Comparison of ENCODE assay signal across 9 mouse cellular contexts in the genomic region with DNA sequence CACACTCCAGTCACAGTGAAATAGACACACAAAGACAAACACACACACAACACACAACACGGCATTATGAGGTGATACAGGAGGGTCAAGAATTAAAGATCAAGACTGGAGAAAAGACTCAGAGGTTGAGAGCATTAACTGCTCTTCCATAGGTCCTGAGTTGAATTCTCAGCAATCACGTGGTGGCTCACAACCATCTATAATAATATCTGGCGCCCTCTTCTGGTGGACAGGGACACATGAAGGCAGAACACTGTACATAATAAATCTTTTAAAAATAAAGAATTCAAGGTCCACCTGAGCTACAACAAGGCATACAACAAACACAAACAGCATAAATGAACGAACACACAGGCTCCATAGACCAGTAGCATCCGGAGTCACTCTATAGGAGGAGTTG. TPM values are rescaled to one million over a fixed set of nuclear protein-coding genes. Genes with fewer than 3 reads are reported as not detected.
A peak's percentile ranks its signal among the peaks of the same experiment; 100 is the strongest.
DNase-seq lines count a peak whose midpoint lies in the region; ATAC-seq and TF ChIP-seq lines count a peak whose summit lies in the region.
"Had no signal": no experiment of that assay in that cellular context is flagged by ENCODE, and none has a peak within 500 bp of the region (broad histone marks: within the 10 kb centered on the region; RNA-seq: fewer than 3 reads in every experiment).

No protein-coding gene starts in this region.

- no peak overlapping the region for H3K4me2 ChIP-seq in forebrain, embryonic 13.5 days
- H3K4me2 ChIP-seq in liver, embryonic 15.5 days, result no peak overlapping the region
- H3K4me2 ChIP-seq: limb, embryonic 13.5 days had no signal

- H3K9me3 ChIP-seq in forebrain, embryonic 13.5 days (replicated peaks), result no peaks in the 10 kb centered on the region; the same call in 1 of the 2 replicates
- H3K9me3 ChIP-seq in liver, embryonic 15.5 days (replicated peaks), result no peaks in the 10 kb centered on the region
- H3K9me3 ChIP-seq: limb, embryonic 13.5 days had no signal

- WGBS in forebrain, embryonic 13.5 days, result 32% methylated on average over 5 of the region's 5 CpGs
- WGBS in liver, embryonic 15.5 days (ENCODE audit: insufficient replicate concordance), result 21% methylated on average over 5 of the region's 5 CpGs

- ATAC-seq in CD4-positive, CD25-positive, alpha-beta regulatory T cell, adult 4 months, result peak; percentile 72
- ATAC-seq in forebrain, embryonic 13.5 days, result peak; percentile 48
- peak; percentile 28; the same call in 1 of the 2 replicates for ATAC-seq in liver, embryonic 15.5 days (ENCODE audit: insufficient read depth)

- no peak overlapping the region for H3K27ac ChIP-seq in gastrocnemius, adult 2 months
- H3K27ac ChIP-seq in forebrain, embryonic 13.5 days, result no peak overlapping the region
- H3K27ac ChIP-seq in liver, embryonic 15.5 days (replicated peaks), result no peak overlapping the region
- H3K27ac ChIP-seq: limb, embryonic 13.5 days had no signal

- DNase-seq in gastrocnemius, adult 2 months, result no peak
- DNase-seq in gastrocnemius, postnatal 36 days, result no peak
- DNase-seq in retina, embryonic 14.5 days (ENCODE audit: low spot score), result peak; percentile 62
- DNase-seq in left cerebral cortex, adult 18-20 months (ENCODE audit: low spot score in 2 of 2), result no peak
- no peak for DNase-seq in layer of hippocampus, postnatal 10 days (ENCODE audit: low spot score in 2 of 2)

- H3K4me1 ChIP-seq in forebrain, embryonic 13.5 days, result no peaks in the 10 kb centered on the region
- peaks cover 5% of the 10 kb centered on the region; the same call in 1 of the 2 replicates for H3K4me1 ChIP-seq in liver, embryonic 15.5 days (replicated peaks)

- no peak overlapping the region for H3K4me3 ChIP-seq in gastrocnemius, adult 2 months
- H3K4me3 ChIP-seq in forebrain, embryonic 13.5 days, result no peak overlapping the region
- no peak overlapping the region for H3K4me3 ChIP-seq in liver, embryonic 15.5 days (replicated peaks)
- H3K4me3 ChIP-seq: limb, embryonic 13.5 days had no signal

- no peak overlapping the region for H3K9ac ChIP-seq in forebrain, embryonic 13.5 days
- H3K9ac ChIP-seq in liver, embryonic 15.5 days, result no peak overlapping the region
- H3K9ac ChIP-seq: limb, embryonic 13.5 days had no signal

- H3K27me3 ChIP-seq in forebrain, embryonic 13.5 days, result peaks cover 13% of the 10 kb centered on the region; the same call in 1 of the 2 replicates
- H3K27me3 ChIP-seq in liver, embryonic 15.5 days, result 0 out of 2 replicates have a peak, but pooled peaks cover 7% of the 10 kb centered on the region

- peak; percentile 33 for TF ChIP-seq CTCF in gastrocnemius, adult 2 months (IDR thresholded peaks at IDR 0.05)

- intact Hi-C loops in gastrocnemius, adult 2 months (cut with DNase I), result loop anchor here (2.0 kb wide), 1 partner anchor 14 kb away; no protein-coding TSS in a partner anchor
- intact Hi-C loops in gastrocnemius, postnatal 36 days (cut with DNase I), result loop anchor here (1.0 kb wide), 2 partner anchors 13 to 1333 kb away; no protein-coding TSS in a partner anchor

- peaks cover 19% of the 10 kb centered on the region for H3K36me3 ChIP-seq in forebrain, embryonic 13.5 days (ENCODE audit: poor library complexity, severe bottlenecking)
- H3K36me3 ChIP-seq in liver, embryonic 15.5 days (replicated peaks), result peaks cover 20% of the 10 kb centered on the region

RNA-seq across cellular contexts. Expression of a gene that starts 13.1 kb away (rescaled TPM):
- 100 to 1,000 TPM; 364 to 443 TPM for total RNA-seq in gastrocnemius, adult 2 months (2021)
- total RNA-seq in gastrocnemius, postnatal 36 days (2021), result 100 to 1,000 TPM; 282 to 369 TPM
- polyA plus RNA-seq in CD4-positive, CD25-positive, alpha-beta regulatory T cell, adult 4 months (2017; shearing (Covaris generic)), result 1,000 to 10,000 TPM; 6,766 to 6,959 TPM
- polyA plus RNA-seq in forebrain, embryonic 13.5 days (2015; fragmentation: Nextera tagmentation; extraction: Ambion mirVana), result 1,165 and 1,184 TPM in 2 replicates
- 939 and 1,010 TPM in 2 replicates for polyA plus RNA-seq in liver, embryonic 15.5 days (2015; fragmentation: Nextera tagmentation; extraction: Ambion mirVana)
- 100 to 1,000 TPM; 332 to 337 TPM for total RNA-seq in left cerebral cortex, adult 18-20 months (2021)
- total RNA-seq in layer of hippocampus, postnatal 10 days (2021), result 100 to 1,000 TPM; 453 to 457 TPM

RNA-seq across cellular contexts. Expression of a gene that starts 13.3 kb away (rescaled TPM):
- total RNA-seq in gastrocnemius, adult 2 months (2021), result 10 to 100 TPM; 31.7 to 33.4 TPM
- 10 to 100 TPM; 30.5 to 30.6 TPM for total RNA-seq in gastrocnemius, postnatal 36 days (2021)
- 10 to 100 TPM; 27.4 to 47.4 TPM for polyA plus RNA-seq in CD4-positive, CD25-positive, alpha-beta regulatory T cell, adult 4 months (2017; shearing (Covaris generic))
- polyA plus RNA-seq in forebrain, embryonic 13.5 days (2015; fragmentation: Nextera tagmentation; extraction: Ambion mirVana), result 58.6 and 61.4 TPM in 2 replicates
- polyA plus RNA-seq in liver, embryonic 15.5 days (2015; fragmentation: Nextera tagmentation; extraction: Ambion mirVana), result 23.3 and 24.6 TPM in 2 replicates
- total RNA-seq in left cerebral cortex, adult 18-20 months (2021), result 10 to 100 TPM; 71.1 to 71.2 TPM
- 10 to 100 TPM; 80.4 to 81.7 TPM for total RNA-seq in layer of hippocampus, postnatal 10 days (2021)

RNA-seq across cellular contexts. Expression of a gene that starts 17.6 kb away (rescaled TPM):
- 1 to 10 TPM; 1.3 to 1.4 TPM for total RNA-seq in gastrocnemius, adult 2 months (2021)
- total RNA-seq in gastrocnemius, postnatal 36 days (2021), result 1 to 10 TPM; 1.5 to 1.6 TPM
- 10 to 100 TPM; 13.2 to 21.0 TPM for polyA plus RNA-seq in CD4-positive, CD25-positive, alpha-beta regulatory T cell, adult 4 months (2017; shearing (Covaris generic))
- polyA plus RNA-seq in forebrain, embryonic 13.5 days (2015; fragmentation: Nextera tagmentation; extraction: Ambion mirVana), result 7.3 and 9.4 TPM in 2 replicates
- polyA plus RNA-seq in liver, embryonic 15.5 days (2015; fragmentation: Nextera tagmentation; extraction: Ambion mirVana), result 2.4 and 2.5 TPM in 2 replicates
- total RNA-seq in left cerebral cortex, adult 18-20 months (2021), result 1 to 10 TPM; 5.9 to 6.5 TPM
- 1 to 10 TPM; 6.2 to 6.7 TPM for total RNA-seq in layer of hippocampus, postnatal 10 days (2021)

RNA-seq across cellular contexts. Expression of a gene that starts 28.5 kb away (rescaled TPM):
- total RNA-seq in gastrocnemius, adult 2 months (2021), result 1 to 10 TPM; 8.6 to 8.8 TPM
- total RNA-seq in gastrocnemius, postnatal 36 days (2021), result 1 to 10 TPM; 8.4 to 9.7 TPM
- 10 to 100 TPM; 11.5 to 14.3 TPM for polyA plus RNA-seq in CD4-positive, CD25-positive, alpha-beta regulatory T cell, adult 4 months (2017; shearing (Covaris generic))
- 28.4 and 29.4 TPM in 2 replicates for polyA plus RNA-seq in forebrain, embryonic 13.5 days (2015; fragmentation: Nextera tagmentation; extraction: Ambion mirVana)
- polyA plus RNA-seq in liver, embryonic 15.5 days (2015; fragmentation: Nextera tagmentation; extraction: Ambion mirVana), result 18.4 and 19.3 TPM in 2 replicates
- 10 to 100 TPM; 12.5 to 13.8 TPM for total RNA-seq in left cerebral cortex, adult 18-20 months (2021)
- total RNA-seq in layer of hippocampus, postnatal 10 days (2021), result 10 to 100 TPM; 21.8 to 24.8 TPM

RNA-seq across cellular contexts. Expression of a gene that starts 28.8 kb away (rescaled TPM):
- total RNA-seq in gastrocnemius, adult 2 months (2021), result 10 to 100 TPM; 51.2 to 67.6 TPM
- 10 to 100 TPM; 56.7 to 58.6 TPM for total RNA-seq in gastrocnemius, postnatal 36 days (2021)
- 100 to 1,000 TPM; 121 to 141 TPM for polyA plus RNA-seq in CD4-positive, CD25-positive, alpha-beta regulatory T cell, adult 4 months (2017; shearing (Covaris generic))
- polyA plus RNA-seq in forebrain, embryonic 13.5 days (2015; fragmentation: Nextera tagmentation; extraction: Ambion mirVana), result 204 and 214 TPM in 2 replicates
- polyA plus RNA-seq in liver, embryonic 15.5 days (2015; fragmentation: Nextera tagmentation; extraction: Ambion mirVana), result 89.6 and 96.8 TPM in 2 replicates
- total RNA-seq in left cerebral cortex, adult 18-20 months (2021), result 10 to 100 TPM; 92.3 to 94.0 TPM
- total RNA-seq in layer of hippocampus, postnatal 10 days (2021), result 100 to 1,000 TPM in 1 of 2 experiments, 10 to 100 TPM in 1; 83.1 to 106 TPM
